25 mouse cellular contexts compared by ENCODE assay signal in the genomic region with DNA sequence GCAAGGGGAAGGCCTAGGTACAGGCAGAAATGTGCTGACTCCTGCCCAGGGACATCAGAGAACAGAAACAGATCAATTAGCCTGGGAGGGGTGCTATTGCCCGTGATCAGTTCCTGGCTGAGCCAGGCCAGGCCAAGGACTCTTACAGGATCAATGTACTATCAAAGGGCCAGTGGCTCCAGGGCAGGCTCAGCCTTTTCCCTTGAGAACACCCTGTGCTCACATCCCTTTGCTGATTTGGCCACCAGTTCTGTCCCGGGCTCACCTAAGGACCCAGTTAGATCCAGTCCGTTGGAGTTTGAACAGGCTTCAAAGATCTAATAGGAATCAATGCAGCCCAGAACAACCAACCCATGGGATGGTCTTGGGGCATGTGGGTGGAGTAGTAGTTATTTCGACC. TPM values are rescaled to one million over a fixed set of nuclear protein-coding genes. Genes with fewer than 3 reads are reported as not detected.
"Had no signal": no experiment of that assay in that cellular context is flagged by ENCODE, and none has a peak within 500 bp of the region (broad histone marks: within the 10 kb centered on the region; RNA-seq: fewer than 3 reads in every experiment).

No protein-coding gene starts in this region.

- H3K27me3 ChIP-seq: lung, embryonic 15.5 days; midbrain, embryonic 13.5 days; midbrain, embryonic 15.5 days; neural tube, embryonic 12.5 days; stomach, embryonic 15.5 days had no signal

- H3K4me1 ChIP-seq: lung, embryonic 15.5 days; megakaryocyte, embryonic 14.5 days; midbrain, embryonic 13.5 days; midbrain, embryonic 15.5 days; neural tube, embryonic 12.5 days; stomach, embryonic 15.5 days had no signal

- H3K9ac ChIP-seq: lung, embryonic 15.5 days; midbrain, embryonic 13.5 days; midbrain, embryonic 15.5 days; neural tube, embryonic 12.5 days; stomach, embryonic 15.5 days had no signal

- DNase-seq: lung, adult 2 months; lung, postnatal 14 days; lung, postnatal 36 days; right cerebral cortex, postnatal 14 days; thymus, adult 2 months; thymus, postnatal 25 days; thymus, postnatal 4 days had no signal

- H3K4me3 ChIP-seq: lung, embryonic 15.5 days; megakaryocyte, embryonic 14.5 days; midbrain, embryonic 13.5 days; midbrain, embryonic 15.5 days; neural tube, embryonic 12.5 days; stomach, embryonic 15.5 days had no signal

- H3K36me3 ChIP-seq: lung, embryonic 15.5 days; midbrain, embryonic 13.5 days; midbrain, embryonic 15.5 days; neural tube, embryonic 12.5 days; stomach, embryonic 15.5 days had no signal

- H3K27ac ChIP-seq: lung, embryonic 15.5 days; macrophage; midbrain, embryonic 13.5 days; midbrain, embryonic 15.5 days; neural tube, embryonic 12.5 days; stomach, embryonic 15.5 days; stomach, postnatal 0 days had no signal

RNA-seq across cellular contexts. Expression of a gene that starts 55.5 kb away (rescaled TPM):
- total RNA-seq: megakaryocyte progenitor cell, adult 5-6 weeks; midbrain, postnatal 0 days; monocyte, adult 5-6 weeks; neutrophil, adult 5-6 weeks had no signal
- polyA plus RNA-seq: lung, adult 2 months; lung, embryonic 15.5 days; lung, postnatal 0 days; macrophage; midbrain, embryonic 11.5 days; midbrain, embryonic 13.5 days; midbrain, embryonic 15.5 days; midbrain, postnatal 0 days; neural tube, embryonic 12.5 days; neural tube, embryonic 14.5 days; spleen, adult 2 months; stomach, embryonic 15.5 days; stomach, postnatal 0 days; testis, adult 2 months; thymus, adult 2 months; urinary bladder, adult 2 months had no signal
